Mouse (Mus musculus): Measurements from ENCODE around the gene Nup88.
"Not testable (repeated sequence)": the region's sequence is repeated elsewhere in the genome, so short reads cannot be mapped to it uniquely, and the experiment has no call there.

The Nup88 gene

GRCm38 (mm10) chr11:70969271-70969794 lies 440 bp downstream of the Nup88 start:
- DNase-seq = no peak

DNA sequence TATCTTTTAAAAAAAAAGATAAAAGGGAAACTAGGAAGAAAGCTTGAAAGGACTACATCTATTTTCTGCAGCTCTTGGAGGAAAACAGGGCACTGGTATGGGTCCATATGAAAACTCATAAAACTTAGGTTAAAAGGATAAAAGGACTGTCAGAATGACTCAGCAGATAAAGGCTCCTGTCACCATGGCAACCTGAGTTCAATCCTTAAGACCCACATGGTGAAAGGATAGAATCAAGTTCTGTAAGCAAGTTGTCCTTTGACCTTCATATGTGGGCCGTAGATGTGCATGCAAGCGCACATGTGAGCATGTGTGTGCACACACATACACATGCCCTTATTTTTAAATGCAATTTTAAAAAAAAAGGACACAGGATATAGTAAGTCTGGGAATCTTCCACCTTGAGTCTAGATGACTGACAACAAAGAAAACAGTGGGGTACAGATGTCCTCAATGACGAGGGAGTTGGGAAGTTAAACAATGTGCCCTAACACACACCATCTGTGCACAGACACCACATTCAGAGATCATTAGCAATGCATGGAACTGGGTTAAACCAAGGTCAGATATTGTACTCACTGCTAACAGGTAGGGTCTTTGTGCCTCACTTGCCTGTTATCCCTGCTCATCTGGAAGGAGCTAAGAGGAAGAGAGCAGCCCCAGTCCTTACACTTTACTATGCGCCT lies 5.4 kb downstream of the Nup88 start:
- no peak for DNase-seq

- no peak for DNase-seq
These were observed 8.8 kb downstream of the Nup88 start for GRCm38 (mm10) chr11:70960786-70961554.

DNA sequence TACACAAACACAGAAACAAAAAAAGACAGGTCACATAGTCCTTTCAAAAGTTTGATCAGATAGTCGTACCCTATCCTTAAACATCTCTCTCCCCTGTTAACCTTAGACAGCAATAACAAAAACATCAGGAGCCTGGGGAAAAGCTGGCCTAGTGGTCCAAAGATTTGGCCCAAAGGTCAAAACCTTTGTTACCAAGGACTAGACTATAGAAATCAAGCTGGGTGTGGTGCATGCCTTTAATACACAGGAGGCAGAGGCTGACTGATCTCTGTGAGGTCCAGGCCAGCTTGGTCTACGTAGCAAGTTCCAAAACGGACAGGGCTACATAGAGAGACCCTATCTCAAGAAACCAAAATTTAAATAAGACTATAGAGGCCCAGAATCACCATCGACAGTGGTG lies 15.1 kb downstream of the Nup88 start:
- no peak for DNase-seq

- DNase-seq = no peak
These were observed 24.6 kb downstream of the Nup88 start for GRCm38 (mm10) chr11:70944935-70945817.

- no peak for DNase-seq
These were observed 26.1 kb downstream of the Nup88 start for GRCm38 (mm10) chr11:70943651-70944050.

DNA sequence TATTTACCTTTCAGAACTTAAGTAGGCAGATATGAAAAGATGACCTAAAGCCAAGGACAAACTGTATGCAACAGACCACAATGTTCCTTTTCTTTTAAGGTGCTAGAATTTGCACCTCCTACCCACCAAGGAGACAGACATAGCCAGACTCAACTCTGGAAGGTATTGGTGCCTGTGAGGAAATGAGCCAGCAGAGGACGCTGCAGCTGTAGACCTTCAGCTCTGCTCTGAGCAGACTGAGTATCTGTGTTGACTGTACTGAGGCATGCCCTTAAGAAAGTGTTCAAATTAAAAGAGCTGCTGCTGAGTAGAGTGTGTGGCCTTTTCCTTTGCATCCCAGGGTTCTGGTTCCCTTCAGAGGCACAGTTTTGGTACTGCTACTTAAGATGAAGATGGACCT lies 27.2 kb downstream of the Nup88 start:
- no peak for DNase-seq

GRCm38 (mm10) chr11:70935316-70935715 lies 34.5 kb downstream of the Nup88 start:
- no peak for DNase-seq

DNA sequence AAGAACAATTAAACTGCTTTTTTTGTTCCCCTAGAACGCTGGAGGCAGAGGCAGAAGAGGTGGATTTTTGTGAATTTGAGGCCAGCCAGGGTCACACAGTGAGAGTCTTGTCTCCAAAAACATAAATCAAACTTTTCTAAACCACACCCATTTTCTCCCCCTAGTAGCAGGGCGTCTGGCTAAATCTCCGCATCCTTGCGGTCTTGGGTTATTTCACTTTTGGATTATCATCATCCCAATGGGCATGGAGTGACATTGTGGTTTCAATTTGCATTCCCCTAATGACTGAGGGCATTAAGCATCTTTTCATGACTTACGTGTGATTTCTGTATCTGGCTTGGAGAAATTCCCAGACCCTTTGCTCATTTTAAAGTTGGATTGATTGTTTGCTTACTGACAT lies 38.3 kb downstream of the Nup88 start:
- DNase-seq = no peak

- DNase-seq = no peak
These were observed 50.2 kb downstream of the Nup88 start for GRCm38 (mm10) chr11:70919524-70919923.

- DNase-seq = no peak
These were observed 51.9 kb downstream of the Nup88 start for GRCm38 (mm10) chr11:70917896-70918295.

GRCm38 (mm10) chr11:70911920-70912319 lies 57.9 kb downstream of the Nup88 start:
- no peak for DNase-seq

DNA sequence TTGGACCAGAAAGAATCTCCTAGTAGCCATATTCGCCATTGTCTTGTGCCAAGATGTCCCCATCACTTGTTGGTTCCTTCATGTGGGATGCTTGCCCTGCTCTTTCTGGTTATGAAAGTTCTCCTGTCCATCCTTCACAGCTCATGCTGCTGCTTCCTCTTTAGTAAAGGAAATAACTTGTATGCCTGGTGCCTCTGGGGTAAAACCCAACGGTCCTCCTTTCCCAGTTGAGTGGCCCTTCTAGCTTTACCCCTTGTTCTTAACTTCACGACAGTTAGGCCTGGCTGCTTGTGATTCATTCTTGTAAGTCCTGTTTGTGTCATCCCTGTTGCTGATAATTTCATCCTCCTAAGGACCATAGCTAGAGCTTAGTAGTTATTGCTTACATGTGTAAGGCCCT lies 58.5 kb downstream of the Nup88 start:
- no peak for DNase-seq

DNA sequence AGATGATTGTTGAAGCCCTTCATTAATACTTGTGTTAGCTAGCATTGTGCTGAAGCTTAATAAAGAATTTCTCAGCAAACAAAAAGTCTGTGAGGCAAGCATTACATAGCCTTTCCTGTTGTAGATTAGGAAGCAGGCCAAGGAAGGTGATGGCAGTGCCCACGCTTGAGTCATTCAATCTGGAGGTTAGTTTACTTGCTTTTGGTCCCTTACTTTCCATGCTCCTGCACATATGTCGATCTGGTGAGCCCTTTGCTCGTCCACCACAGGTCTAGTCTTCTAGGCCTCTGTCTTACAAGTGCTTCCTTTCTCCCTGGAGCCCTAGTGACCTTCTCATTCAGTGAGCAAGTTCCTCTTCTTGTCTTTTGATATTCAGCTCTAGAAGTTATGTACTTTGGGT lies 63.1 kb downstream of the Nup88 start:
- DNase-seq = no peak

- not testable (repeated sequence) for DNase-seq
These were observed 71.6 kb downstream of the Nup88 start for GRCm38 (mm10) chr11:70898182-70898581.

- DNase-seq = no peak
These were observed 72.1 kb downstream of the Nup88 start for GRCm38 (mm10) chr11:70897680-70898079.
